Mouse (Mus musculus) liver, adult 2 months (tissue): ENCODE results near the gene Col8a1.

Source experiments
- CTCF ChIP-seq: fragments of 200-500 bp; IDR thresholded peaks from 2 replicates; pipeline ENCODE4 v1.5.1; 2011; ENCODE audit warnings: low read depth, low read length, control low read depth
- POLR2A ChIP-seq: fragments of 200-500 bp; IDR thresholded peaks from 2 replicates; pipeline ENCODE4 v1.6.1; 2011; ENCODE audit warnings: low read length, control low read depth; ENCODE audit not compliant: insufficient read depth; ENCODE audit errors: extremely low read depth

- TF ChIP-seq POLR2A (no peak), CTCF (no peak)
Measured at GRCm38 (mm10) chr16:57754526-57755125, at the start of gene Col8a1.
